7 mouse cellular contexts compared by ENCODE assay signal in genomic region chr2:157565446-157565845, GRCm38 (mm10). TPM values are rescaled to one million over a fixed set of nuclear protein-coding genes. Genes with fewer than 3 reads are reported as not detected.
DNase-seq lines count a peak whose midpoint lies in the region; ATAC-seq lines count a peak whose summit lies in the region.

No protein-coding gene starts in this region.

- peak overlapping the region; percentile 98 for H3K4me3 ChIP-seq in forebrain, embryonic 12.5 days (replicated peaks)
- H3K4me3 ChIP-seq in liver, embryonic 13.5 days (replicated peaks), result peak overlapping the region; percentile 90
- H3K4me3 ChIP-seq in neural tube, embryonic 15.5 days (replicated peaks), result peak overlapping the region; percentile 100

- ATAC-seq in forebrain, embryonic 12.5 days (ENCODE audit: low FRiP score), result no peak
- ATAC-seq in liver, embryonic 13.5 days (ENCODE audit: low read depth), result no peak
- no peak for ATAC-seq in neural tube, embryonic 15.5 days (ENCODE audit: low FRiP score)

- 8% methylated on average over 13 of the region's 13 CpGs for WGBS in forebrain, embryonic 12.5 days
- WGBS in liver, embryonic 13.5 days (ENCODE audit: insufficient replicate concordance), result 6% methylated on average over 13 of the region's 13 CpGs
- WGBS in neural tube, embryonic 15.5 days, result 8% methylated on average over 13 of the region's 13 CpGs

- peak overlapping the region; percentile 95 for H3K9ac ChIP-seq in forebrain, embryonic 12.5 days
- peak overlapping the region; percentile 84 for H3K9ac ChIP-seq in liver, embryonic 13.5 days
- H3K9ac ChIP-seq in neural tube, embryonic 15.5 days (replicated peaks), result peak overlapping the region; percentile 98

- peak overlapping the region; percentile 85 for H3K27ac ChIP-seq in forebrain, embryonic 12.5 days
- no peak overlapping the region for H3K27ac ChIP-seq in liver, embryonic 13.5 days
- no peak overlapping the region; the same call in 1 of the 2 replicates for H3K27ac ChIP-seq in neural tube, embryonic 15.5 days (replicated peaks)

- peaks cover 36% of the 10 kb centered on the region for H3K36me3 ChIP-seq in forebrain, embryonic 12.5 days (replicated peaks)
- H3K36me3 ChIP-seq in liver, embryonic 13.5 days, result peaks cover 11% of the 10 kb centered on the region; the same call in 1 of the 2 replicates
- H3K36me3 ChIP-seq in neural tube, embryonic 15.5 days, result peaks cover 20% of the 10 kb centered on the region

- peak overlapping the region; percentile 82 for H3K4me2 ChIP-seq in forebrain, embryonic 12.5 days
- peak overlapping the region; percentile 89 for H3K4me2 ChIP-seq in liver, embryonic 13.5 days
- peak overlapping the region; percentile 91 for H3K4me2 ChIP-seq in neural tube, embryonic 15.5 days

- H3K9me3 ChIP-seq in forebrain, embryonic 12.5 days, result peaks cover 12% of the 10 kb centered on the region
- peaks cover 5% of the 10 kb centered on the region; the same call in 1 of the 2 replicates for H3K9me3 ChIP-seq in liver, embryonic 13.5 days (replicated peaks)
- H3K9me3 ChIP-seq in neural tube, embryonic 15.5 days (replicated peaks), result 0 out of 2 replicates have a peak, but pooled peaks cover 2% of the 10 kb centered on the region

- peak; percentile 52 for DNase-seq in 3T3-L1 (ENCODE audit: low read depth, low spot score)
- peak; percentile 22 for DNase-seq in 416B (ENCODE audit: low read depth)
- DNase-seq in liver, embryonic 13.5 days, result no peak
- DNase-seq in spleen, adult 12 weeks (ENCODE audit: low spot score), result no peak
- DNase-seq in layer of hippocampus, adult 8-10 months (ENCODE audit: low spot score in 2 of 2), result no peak

- peaks cover 55% of the 10 kb centered on the region for H3K4me1 ChIP-seq in forebrain, embryonic 12.5 days
- H3K4me1 ChIP-seq in liver, embryonic 13.5 days (replicated peaks), result peaks cover 34% of the 10 kb centered on the region
- H3K4me1 ChIP-seq in neural tube, embryonic 15.5 days, result peaks cover 47% of the 10 kb centered on the region

- no peaks in the 10 kb centered on the region for H3K27me3 ChIP-seq in forebrain, embryonic 12.5 days
- H3K27me3 ChIP-seq in liver, embryonic 13.5 days, result peaks cover 25% of the 10 kb centered on the region
- H3K27me3 ChIP-seq in neural tube, embryonic 15.5 days (replicated peaks), result no peaks in the 10 kb centered on the region

RNA-seq across cellular contexts. Expression of gene Nnat, which starts 5.6 kb away (rescaled TPM):
- polyA plus RNA-seq in forebrain, embryonic 12.5 days (2016; fragmentation: Nextera tagmentation; extraction: Ambion mirVana), result 5,265 and 5,863 TPM in 2 replicates
- polyA plus RNA-seq in liver, embryonic 13.5 days (2015; fragmentation: Nextera tagmentation; extraction: Ambion mirVana), result 34.5 and 35.9 TPM in 2 replicates
- 3,438 and 4,597 TPM in 2 replicates for polyA plus RNA-seq in neural tube, embryonic 15.5 days (2015; fragmentation: Nextera tagmentation; extraction: Ambion mirVana)
- 100 to 1,000 TPM; 458 to 613 (median 542) TPM for total RNA-seq in layer of hippocampus, adult 8-10 months (2022)

RNA-seq across cellular contexts. Expression of gene Blcap, which starts 5.6 kb away (rescaled TPM):
- polyA plus RNA-seq in forebrain, embryonic 12.5 days (2016; fragmentation: Nextera tagmentation; extraction: Ambion mirVana), result 144 and 156 TPM in 2 replicates
- 9.5 and 10.1 TPM in 2 replicates for polyA plus RNA-seq in liver, embryonic 13.5 days (2015; fragmentation: Nextera tagmentation; extraction: Ambion mirVana)
- polyA plus RNA-seq in neural tube, embryonic 15.5 days (2015; fragmentation: Nextera tagmentation; extraction: Ambion mirVana), result 201 and 225 TPM in 2 replicates
- total RNA-seq in layer of hippocampus, adult 8-10 months (2022), result 100 to 1,000 TPM; 136 to 152 (median 144) TPM

Comparison
In these comparisons a context has a peak if more than half of its experiments do, and no peak if none do; other contexts are left out.
1. DNase-seq: peak in 3T3-L1 (single experiment) and 416B (single experiment); none in liver, embryonic 13.5 days (single experiment), spleen, adult 12 weeks (single experiment) and layer of hippocampus, adult 8-10 months (0 of 2).
2. RNA of gene Nnat, which starts 5.6 kb away (polyA plus RNA-seq): 5,265 to 5,863 TPM in forebrain, embryonic 12.5 days and 3,438 to 4,597 TPM in neural tube, embryonic 15.5 days; 34.5 to 35.9 TPM in liver, embryonic 13.5 days; every median in the first group is over 10 times any median in the second.
3. RNA of gene Blcap, which starts 5.6 kb away (polyA plus RNA-seq): 201 to 225 TPM in neural tube, embryonic 15.5 days and 144 to 156 TPM in forebrain, embryonic 12.5 days; 9.5 to 10.1 TPM in liver, embryonic 13.5 days; every median in the first group is over 10 times any median in the second.
4. Peak in every context shown above with its lines, with median percentiles within 50 percentile points of each other: H3K4me2 ChIP-seq, H3K4me3 ChIP-seq and H3K9ac ChIP-seq.